Mouse (Mus musculus) hindbrain, embryonic 13.5 days (tissue): ENCODE measurements around the gene Lrrtm4. TPM values are rescaled to one million over a fixed set of nuclear protein-coding genes. Genes with fewer than 3 reads are reported as not detected.

ENCODE experiments used
- ATAC-seq: fragments of 200-750 bp; cut with Nextera tagmentation; 2 replicates; pipeline ENCODE4 v1.8.0; 2017; ENCODE audit warnings: moderate TSS enrichment; ENCODE audit not compliant: low FRiP score
- H3K27ac ChIP-seq: fragments of 300-500 bp; sonication (generic); 2 replicates; pipeline ENCODE4 v1.5.1; 2015; ENCODE audit warnings: inconsistent platforms, mild to moderate bottlenecking, moderate library complexity
- H3K27me3 ChIP-seq: fragments of 300-500 bp; sonication (generic); 2 replicates; pipeline ENCODE4 v1.6.1; 2015; ENCODE audit warnings: mild to moderate bottlenecking, inconsistent platforms
- H3K36me3 ChIP-seq: fragments of 300-500 bp; sonication (generic); 2 replicates; pipeline ENCODE4 v1.6.1; 2015; ENCODE audit warnings: mild to moderate bottlenecking, inconsistent platforms
- H3K4me1 ChIP-seq: fragments of 300-500 bp; sonication (generic); replicated peaks from 2 replicates; pipeline ENCODE4 v1.6.1; 2015; ENCODE audit warnings: inconsistent platforms
- H3K4me2 ChIP-seq: fragments of 300-500 bp; sonication (generic); 2 replicates; pipeline ENCODE4 v1.6.1; 2015; ENCODE audit warnings: inconsistent platforms, mild to moderate bottlenecking, moderate library complexity
- H3K4me3 ChIP-seq: fragments of 300-500 bp; sonication (generic); 2 replicates; pipeline ENCODE4 v1.5.1; 2015; ENCODE audit warnings: mild to moderate bottlenecking, inconsistent platforms
- H3K9ac ChIP-seq: fragments of 300-500 bp; sonication (generic); 2 replicates; pipeline ENCODE4 v1.6.1; 2015; ENCODE audit warnings: mild to moderate bottlenecking, inconsistent platforms
- H3K9me3 ChIP-seq: fragments of 300-500 bp; sonication (generic); 2 replicates; pipeline ENCODE4 v1.6.1; 2016; ENCODE audit warnings: inconsistent platforms
- WGBS: fragments of 180-500 bp; shearing (Covaris S2); methylation state at CpG from one replicate; pipeline ENCODE4 v1.1.7; 2015; 5-methylcytosine and 5-hydroxymethylcytosine counted together
- polyA plus RNA-seq: library from polyadenylated mRNA; unstranded; fragments of >200 nt; fragmentation: Nextera tagmentation; extraction: Ambion mirVana; gene quantifications from 2 replicates; pipeline ENCODE4 v1.2.1, GENCODE M21; 2015

Lrrtm4 gene
- polyA plus RNA-seq, 1 experiment from 2014 or later, result 12.8 TPM

DNA sequence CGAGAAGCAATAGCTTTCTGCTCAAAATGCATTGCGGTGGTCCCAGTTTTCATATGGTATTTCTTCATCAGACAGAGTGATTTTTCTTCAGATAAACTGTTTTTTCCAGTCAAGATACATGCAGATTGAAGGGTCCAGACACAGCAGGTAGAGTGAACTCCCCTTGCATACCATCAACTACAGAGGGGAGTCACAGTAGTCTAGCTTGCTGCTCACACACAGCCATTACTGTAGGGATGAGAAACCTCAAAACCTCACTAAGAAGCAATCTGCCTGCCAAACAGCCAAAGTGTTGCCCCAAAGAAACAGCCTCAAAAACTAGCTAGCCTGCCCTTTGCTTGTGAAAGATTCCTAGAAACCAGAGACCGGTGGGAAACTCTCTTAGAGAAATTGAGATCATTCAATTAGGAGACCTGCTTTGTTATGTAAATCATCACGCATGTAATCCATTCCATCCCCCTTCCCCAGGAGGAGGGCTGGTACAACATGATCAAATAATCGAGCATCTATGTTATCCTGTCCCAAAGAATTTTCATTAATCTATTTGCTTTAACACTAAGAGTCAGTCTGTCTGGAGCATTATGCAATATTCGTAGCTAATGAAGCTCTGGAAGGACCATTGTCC is 166.9 kb downstream of the Lrrtm4 start:
- Histone ChIP-seq H3K27me3 (no peaks in the 10 kb centered on the region), H3K4me2 (no peak overlapping the region), H3K27ac (no peak overlapping the region), H3K4me3 (no peak overlapping the region), H3K36me3 (no peaks in the 10 kb centered on the region), H3K4me1 (peaks cover 5% of the 10 kb centered on the region; the same call in 1 of the 2 replicates), H3K9ac (no peak overlapping the region), H3K9me3 (no peaks in the 10 kb centered on the region)
- ATAC-seq, result no peak
- WGBS, result 52% methylated on average over 6 of the region's 6 CpGs

DNA sequence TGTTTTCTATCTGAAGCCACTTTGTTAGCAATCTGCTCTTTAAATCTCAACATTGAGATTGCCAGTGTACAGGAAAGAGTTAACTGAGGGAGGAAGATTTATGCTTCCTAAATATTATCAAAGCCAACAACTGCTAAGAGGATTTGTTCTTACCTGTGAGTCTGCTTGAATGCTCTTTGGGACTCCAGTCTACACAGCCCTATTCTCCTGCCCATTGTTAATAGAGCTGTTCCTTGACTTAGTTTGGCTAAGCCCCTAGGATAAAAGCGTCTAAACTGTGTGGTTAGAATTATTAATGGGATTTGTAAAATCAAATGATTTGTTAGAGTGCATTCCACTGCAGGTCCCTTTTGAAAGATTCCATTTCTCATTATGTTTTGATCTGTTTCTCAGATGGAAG is 168.1 kb downstream of the Lrrtm4 start:
- Histone ChIP-seq H3K4me3 (no peak overlapping the region), H3K4me1 (peaks cover 5% of the 10 kb centered on the region; the same call in 1 of the 2 replicates), H3K27me3 (no peaks in the 10 kb centered on the region), H3K27ac (no peak overlapping the region), H3K36me3 (no peaks in the 10 kb centered on the region), H3K9me3 (no peaks in the 10 kb centered on the region), H3K9ac (no peak overlapping the region), H3K4me2 (no peak overlapping the region)
- whole genome bisulfite sequencing, result 59% methylated on average over 1 of the region's 1 CpGs
- ATAC-seq, result no peak

- Histone ChIP-seq H3K27me3 (no peaks in the 10 kb centered on the region), H3K4me2 (no peak overlapping the region), H3K27ac (no peak overlapping the region), H3K9me3 (no peaks in the 10 kb centered on the region), H3K4me1 (no peaks in the 10 kb centered on the region), H3K4me3 (no peak overlapping the region), H3K36me3 (no peaks in the 10 kb centered on the region), H3K9ac (no peak overlapping the region)
- WGBS, result 53% methylated on average over 2 of the region's 2 CpGs
- ATAC-seq, result no peak
These were observed 190.8 kb downstream of the Lrrtm4 start for GRCm38 (mm10) chr6:80209476-80209875.

DNA sequence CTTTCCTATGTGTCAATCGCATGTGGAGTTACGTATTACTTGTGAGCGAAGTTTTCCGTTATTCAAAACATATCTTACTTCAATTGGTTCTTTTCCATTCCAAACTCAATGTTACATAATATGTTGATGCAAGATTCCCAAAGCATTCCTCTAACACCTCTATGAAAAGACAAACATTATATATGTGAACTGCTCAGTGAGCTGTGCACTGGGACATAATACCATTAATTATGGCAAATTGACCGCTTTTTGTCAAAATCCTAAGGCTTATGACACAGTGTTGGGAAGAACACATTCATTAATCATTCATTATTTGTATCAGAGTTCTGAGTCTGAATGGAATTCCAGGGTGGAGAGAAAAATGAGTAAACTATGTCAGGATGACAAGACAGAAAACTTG is 191.6 kb downstream of the Lrrtm4 start:
- Histone ChIP-seq H3K4me2 (no peak overlapping the region), H3K9me3 (no peaks in the 10 kb centered on the region), H3K36me3 (no peaks in the 10 kb centered on the region), H3K27me3 (no peaks in the 10 kb centered on the region), H3K4me1 (no peaks in the 10 kb centered on the region), H3K27ac (no peak overlapping the region), H3K9ac (no peak overlapping the region), H3K4me3 (no peak overlapping the region)
- ATAC-seq, result no peak
- WGBS, result 90% methylated on average over 5 of the region's 5 CpGs

- Histone ChIP-seq H3K27ac (no peak overlapping the region), H3K4me3 (no peak overlapping the region), H3K4me2 (no peak overlapping the region), H3K9me3 (no peaks in the 10 kb centered on the region), H3K36me3 (no peaks in the 10 kb centered on the region), H3K4me1 (no peaks in the 10 kb centered on the region), H3K27me3 (no peaks in the 10 kb centered on the region), H3K9ac (no peak overlapping the region)
- WGBS, result 95% methylated on average over 1 of the region's 1 CpGs
- ATAC-seq, result no peak
These were observed 242.9 kb downstream of the Lrrtm4 start for GRCm38 (mm10) chr6:80261595-80261994.

- Histone ChIP-seq H3K27ac (no peak overlapping the region), H3K4me3 (no peak overlapping the region), H3K9me3 (no peaks in the 10 kb centered on the region), H3K4me1 (no peaks in the 10 kb centered on the region), H3K36me3 (no peaks in the 10 kb centered on the region), H3K27me3 (no peaks in the 10 kb centered on the region), H3K4me2 (no peak overlapping the region), H3K9ac (no peak overlapping the region)
- 81% methylated on average over 4 of the region's 4 CpGs for WGBS
- ATAC-seq, result no peak
These were observed 245.3 kb downstream of the Lrrtm4 start for GRCm38 (mm10) chr6:80263972-80264371.

GRCm38 (mm10) chr6:80264584-80264983 is 245.9 kb downstream of the Lrrtm4 start:
- Histone ChIP-seq H3K27me3 (no peaks in the 10 kb centered on the region), H3K27ac (no peak overlapping the region), H3K4me3 (no peak overlapping the region), H3K36me3 (no peaks in the 10 kb centered on the region), H3K4me1 (no peaks in the 10 kb centered on the region), H3K9ac (no peak overlapping the region), H3K4me2 (no peak overlapping the region), H3K9me3 (no peaks in the 10 kb centered on the region)
- no peak for ATAC-seq

- Histone ChIP-seq H3K27me3 (no peaks in the 10 kb centered on the region), H3K36me3 (no peaks in the 10 kb centered on the region), H3K27ac (no peak overlapping the region), H3K4me3 (no peak overlapping the region), H3K4me2 (no peak overlapping the region), H3K9ac (no peak overlapping the region), H3K9me3 (no peaks in the 10 kb centered on the region), H3K4me1 (no peaks in the 10 kb centered on the region)
- ATAC-seq, result no peak
- 75% methylated on average over 3 of the region's 3 CpGs for WGBS
These were observed 247.1 kb downstream of the Lrrtm4 start for GRCm38 (mm10) chr6:80265746-80266145.

- no peak overlapping the region for H3K9ac ChIP-seq
- ATAC-seq, result no peak
- WGBS, result 95% methylated on average over 1 of the region's 1 CpGs
- no peak overlapping the region for H3K4me3 ChIP-seq
- no peaks in the 10 kb centered on the region for H3K9me3 ChIP-seq
- H3K27ac ChIP-seq, result no peak overlapping the region
- H3K36me3 ChIP-seq, result no peaks in the 10 kb centered on the region
- H3K27me3 ChIP-seq, result no peaks in the 10 kb centered on the region
- no peak overlapping the region for H3K4me2 ChIP-seq
- no peaks in the 10 kb centered on the region for H3K4me1 ChIP-seq
These were observed 268.3 kb downstream of the Lrrtm4 start for GRCm38 (mm10) chr6:80286968-80287367.

DNA sequence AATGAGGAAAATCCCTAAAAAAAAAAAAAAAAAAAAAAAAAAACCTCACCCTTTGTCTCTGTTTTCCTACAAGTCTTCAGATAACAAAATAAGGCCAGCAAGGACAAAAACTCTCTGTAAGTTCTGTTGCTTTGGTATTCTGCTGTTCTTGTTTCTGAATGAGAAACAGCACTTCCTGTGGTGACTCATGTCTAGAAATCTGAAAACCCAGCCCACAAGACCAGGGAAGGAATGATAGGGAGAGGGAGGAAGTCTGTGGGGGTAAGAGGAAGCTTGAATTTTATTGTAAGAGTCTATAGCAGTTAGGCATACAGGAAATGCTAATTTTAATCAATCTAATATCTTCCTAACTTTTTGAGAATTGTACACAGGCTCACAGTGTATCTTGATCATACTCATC is 283.2 kb downstream of the Lrrtm4 start:
- ATAC-seq, result no peak
- Histone ChIP-seq H3K27me3 (no peaks in the 10 kb centered on the region), H3K4me3 (no peak overlapping the region), H3K27ac (no peak overlapping the region), H3K4me1 (no peaks in the 10 kb centered on the region), H3K9ac (no peak overlapping the region), H3K9me3 (no peaks in the 10 kb centered on the region), H3K36me3 (no peaks in the 10 kb centered on the region), H3K4me2 (no peak overlapping the region)

- H3K36me3 ChIP-seq, result no peaks in the 10 kb centered on the region
- H3K9ac ChIP-seq, result no peak overlapping the region
- WGBS, result 98% methylated on average over 1 of the region's 1 CpGs
- no peak overlapping the region for H3K4me2 ChIP-seq
- no peaks in the 10 kb centered on the region for H3K4me1 ChIP-seq
- no peak overlapping the region for H3K4me3 ChIP-seq
- no peaks in the 10 kb centered on the region for H3K9me3 ChIP-seq
- H3K27me3 ChIP-seq, result no peaks in the 10 kb centered on the region
- no peak overlapping the region for H3K27ac ChIP-seq
- ATAC-seq, result no peak
These were observed 284.9 kb downstream of the Lrrtm4 start for GRCm38 (mm10) chr6:80303568-80303967.

GRCm38 (mm10) chr6:80328391-80328790 is 309.7 kb downstream of the Lrrtm4 start:
- Histone ChIP-seq H3K36me3 (no peaks in the 10 kb centered on the region), H3K9me3 (no peaks in the 10 kb centered on the region), H3K27ac (no peak overlapping the region), H3K27me3 (no peaks in the 10 kb centered on the region), H3K4me1 (no peaks in the 10 kb centered on the region), H3K4me2 (no peak overlapping the region), H3K4me3 (no peak overlapping the region), H3K9ac (no peak overlapping the region)
- 94% methylated on average over 3 of the region's 3 CpGs for WGBS
- ATAC-seq, result no peak

DNA sequence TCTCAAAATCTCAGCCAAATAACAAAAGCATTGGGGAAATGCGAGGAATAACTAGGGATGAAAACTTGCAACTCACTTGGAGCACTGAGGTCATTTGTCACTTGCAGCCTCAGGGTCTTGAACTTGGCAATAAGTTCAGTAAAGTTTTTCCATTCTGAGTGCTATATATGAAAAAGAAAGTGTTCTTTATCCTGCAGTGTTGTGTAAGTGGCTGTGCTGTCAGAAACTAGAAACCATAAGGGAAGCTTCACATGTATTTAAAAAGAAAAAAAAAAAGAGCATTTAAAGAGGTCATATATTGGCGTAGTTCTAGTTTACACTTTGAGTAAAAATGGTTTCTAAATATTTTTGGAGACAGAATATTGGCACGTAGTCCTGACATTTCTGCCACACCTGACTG is 313.1 kb downstream of the Lrrtm4 start:
- WGBS, result 86% methylated on average over 3 of the region's 3 CpGs
- no peak overlapping the region for H3K27ac ChIP-seq
- ATAC-seq, result no peak
- H3K4me1 ChIP-seq, result no peaks in the 10 kb centered on the region
- H3K4me3 ChIP-seq, result no peak overlapping the region
- H3K36me3 ChIP-seq, result no peaks in the 10 kb centered on the region
- no peak overlapping the region for H3K4me2 ChIP-seq
- no peak overlapping the region for H3K9ac ChIP-seq
- H3K9me3 ChIP-seq, result no peaks in the 10 kb centered on the region
- no peaks in the 10 kb centered on the region for H3K27me3 ChIP-seq
